29 mouse cellular contexts compared by ENCODE assay signal in the genomic region with DNA sequence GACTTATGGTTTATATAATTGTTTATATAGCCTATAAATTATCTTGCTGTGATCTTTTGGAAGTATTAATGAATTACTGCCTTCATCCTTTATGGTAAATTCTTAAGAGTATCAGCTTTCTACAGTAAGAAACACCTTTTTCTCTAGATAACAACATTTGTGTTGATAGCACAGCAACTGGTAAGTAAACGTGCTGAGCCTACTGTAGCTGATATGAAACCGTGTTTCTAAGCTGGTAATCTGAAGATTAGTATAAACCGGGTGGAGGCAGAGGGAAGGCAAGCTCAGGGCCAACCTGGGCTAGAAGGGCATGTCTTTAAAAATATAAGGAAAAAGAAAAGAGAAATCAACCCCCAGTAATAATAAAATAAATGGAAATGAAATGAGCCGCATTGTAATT. TPM values are rescaled to one million over a fixed set of nuclear protein-coding genes. Genes with fewer than 3 reads are reported as not detected.
A peak's percentile ranks its signal among the peaks of the same experiment; 100 is the strongest.
DNase-seq lines count a peak whose midpoint lies in the region; ATAC-seq and TF ChIP-seq lines count a peak whose summit lies in the region.
"Had no signal": no experiment of that assay in that cellular context is flagged by ENCODE, and none has a peak within 500 bp of the region (broad histone marks: within the 10 kb centered on the region; RNA-seq: fewer than 3 reads in every experiment).

No protein-coding gene starts in this region.

- peaks cover 12% of the 10 kb centered on the region; the same call in 1 of the 2 replicates for H3K9me3 ChIP-seq in heart, embryonic 12.5 days (replicated peaks)
- no peaks in the 10 kb centered on the region for H3K9me3 ChIP-seq in liver, embryonic 13.5 days (replicated peaks)
- no peaks in the 10 kb centered on the region for H3K9me3 ChIP-seq in liver, postnatal 0 days (ENCODE audit: low read length)
- H3K9me3 ChIP-seq in hindbrain, postnatal 0 days (ENCODE audit: low read length): no peaks in the 10 kb centered on the region
- no peaks in the 10 kb centered on the region for H3K9me3 ChIP-seq in midbrain, embryonic 16.5 days (replicated peaks; ENCODE audit: control insufficient read depth, low read length, poor library complexity, severe bottlenecking)
- H3K9me3 ChIP-seq: forebrain, embryonic 13.5 days; heart, embryonic 15.5 days; hindbrain, embryonic 13.5 days had no signal

- TF ChIP-seq CTCF in liver, postnatal 0 days (IDR thresholded peaks at IDR 0.05; ENCODE audit: low read depth): no peak
- no peak for TF ChIP-seq CTCF in hindbrain, postnatal 0 days (IDR thresholded peaks at IDR 0.05; ENCODE audit: low read depth)

- H3K9ac ChIP-seq in heart, embryonic 12.5 days: no peak overlapping the region
- H3K9ac ChIP-seq in liver, embryonic 13.5 days: no peak overlapping the region
- no peak overlapping the region for H3K9ac ChIP-seq in liver, postnatal 0 days (replicated peaks)
- H3K9ac ChIP-seq in hindbrain, postnatal 0 days (replicated peaks; ENCODE audit: low read length): no peak overlapping the region
- no peak overlapping the region for H3K9ac ChIP-seq in midbrain, embryonic 16.5 days (ENCODE audit: low read depth, low read length)
- H3K9ac ChIP-seq: embryonic facial prominence, embryonic 13.5 days; forebrain, embryonic 13.5 days; heart, embryonic 15.5 days; hindbrain, embryonic 13.5 days had no signal

- TF ChIP-seq EP300 in liver, postnatal 0 days (IDR thresholded peaks at IDR 0.05; ENCODE audit: low read depth): peak; percentile 39; the same call in 1 of the 2 replicates

- H3K4me2 ChIP-seq in heart, embryonic 12.5 days: no peak overlapping the region
- no peak overlapping the region for H3K4me2 ChIP-seq in liver, embryonic 13.5 days
- no peak overlapping the region for H3K4me2 ChIP-seq in liver, postnatal 0 days (ENCODE audit: low read depth, low read length)
- H3K4me2 ChIP-seq in hindbrain, postnatal 0 days (ENCODE audit: low read depth, low read length): no peak overlapping the region
- no peak overlapping the region for H3K4me2 ChIP-seq in midbrain, embryonic 16.5 days (ENCODE audit: low read length)
- H3K4me2 ChIP-seq: embryonic facial prominence, embryonic 13.5 days; forebrain, embryonic 13.5 days; heart, embryonic 11.5 days; heart, embryonic 15.5 days; hindbrain, embryonic 13.5 days had no signal

- no peaks in the 10 kb centered on the region for H3K27me3 ChIP-seq in heart, embryonic 12.5 days (replicated peaks)
- no peaks in the 10 kb centered on the region for H3K27me3 ChIP-seq in liver, embryonic 13.5 days
- no peaks in the 10 kb centered on the region for H3K27me3 ChIP-seq in liver, postnatal 0 days (ENCODE audit: insufficient read depth, low read length)
- no peaks in the 10 kb centered on the region for H3K27me3 ChIP-seq in hindbrain, postnatal 0 days (ENCODE audit: insufficient read depth, low read length)
- H3K27me3 ChIP-seq in midbrain, embryonic 16.5 days (ENCODE audit: control insufficient read depth, insufficient read depth, low read depth, low read length): no peaks in the 10 kb centered on the region
- H3K27me3 ChIP-seq: embryonic facial prominence, embryonic 13.5 days; forebrain, embryonic 13.5 days; heart, embryonic 15.5 days; hindbrain, embryonic 13.5 days; Patski had no signal

- peak; percentile 5 for DNase-seq in heart, adult 11 months
- no peak for DNase-seq in liver, embryonic 13.5 days
- DNase-seq in liver, postnatal 0 days: no peak
- no peak for DNase-seq in hindbrain, postnatal 0 days (ENCODE audit: low spot score)
- DNase-seq in right cerebral cortex, adult 2 months (ENCODE audit: low spot score in 2 of 2): no peak
- DNase-seq: adrenal gland, postnatal 14 days; cerebellum, adult 11-12 months; cerebellum, adult 8-10 months; cerebellum, postnatal 10 days; cerebellum, postnatal 36 days; embryo, embryonic 11 days; gastrocnemius, postnatal 10 days; gastrocnemius, postnatal 36 days; heart, postnatal 10 days; heart, postnatal 36 days had no signal

- no peak overlapping the region for H3K4me3 ChIP-seq in heart, embryonic 12.5 days
- no peak overlapping the region for H3K4me3 ChIP-seq in liver, embryonic 13.5 days (replicated peaks)
- no peak overlapping the region for H3K4me3 ChIP-seq in liver, postnatal 0 days (ENCODE audit: low read depth, low read length)
- no peak overlapping the region for H3K4me3 ChIP-seq in hindbrain, postnatal 0 days (ENCODE audit: low read length)
- H3K4me3 ChIP-seq in midbrain, embryonic 16.5 days (ENCODE audit: low read depth, low read length): no peak overlapping the region
- H3K4me3 ChIP-seq: embryonic facial prominence, embryonic 10.5 days; embryonic facial prominence, embryonic 13.5 days; erythroblast, embryonic 14.5 days; forebrain, embryonic 10.5 days; forebrain, embryonic 13.5 days; heart, embryonic 15.5 days; hindbrain, embryonic 10.5 days; hindbrain, embryonic 13.5 days had no signal

- H3K36me3 ChIP-seq in heart, embryonic 12.5 days: peaks cover 68% of the 10 kb centered on the region
- peaks cover 56% of the 10 kb centered on the region for H3K36me3 ChIP-seq in liver, embryonic 13.5 days
- peaks cover 19% of the 10 kb centered on the region for H3K36me3 ChIP-seq in liver, postnatal 0 days (replicated peaks; ENCODE audit: insufficient read depth, low read length)
- peaks cover 32% of the 10 kb centered on the region for H3K36me3 ChIP-seq in hindbrain, postnatal 0 days (ENCODE audit: insufficient read depth, low read length)
- peaks cover 37% of the 10 kb centered on the region for H3K36me3 ChIP-seq in midbrain, embryonic 16.5 days (ENCODE audit: control insufficient read depth, insufficient read depth, low read length)

- no peak overlapping the region for H3K27ac ChIP-seq in heart, embryonic 12.5 days (ENCODE audit: poor library complexity, severe bottlenecking)
- no peak overlapping the region for H3K27ac ChIP-seq in liver, embryonic 13.5 days
- H3K27ac ChIP-seq in liver, postnatal 0 days (ENCODE audit: low read depth): no peak overlapping the region
- H3K27ac ChIP-seq in hindbrain, postnatal 0 days: no peak overlapping the region
- H3K27ac ChIP-seq in midbrain, embryonic 16.5 days (ENCODE audit: low read length): no peak overlapping the region
- H3K27ac ChIP-seq: embryonic facial prominence, embryonic 10.5 days; embryonic facial prominence, embryonic 13.5 days; forebrain, embryonic 10.5 days; forebrain, embryonic 13.5 days; heart, embryonic 15.5 days; hindbrain, embryonic 10.5 days; hindbrain, embryonic 13.5 days had no signal

- H3K4me1 ChIP-seq in heart, embryonic 12.5 days (replicated peaks): no peaks in the 10 kb centered on the region
- H3K4me1 ChIP-seq in liver, embryonic 13.5 days (replicated peaks): peaks cover 16% of the 10 kb centered on the region
- no peaks in the 10 kb centered on the region for H3K4me1 ChIP-seq in liver, postnatal 0 days (ENCODE audit: insufficient read depth)
- no peaks in the 10 kb centered on the region for H3K4me1 ChIP-seq in hindbrain, postnatal 0 days (ENCODE audit: insufficient read depth, low read length)
- H3K4me1 ChIP-seq in midbrain, embryonic 16.5 days (ENCODE audit: control insufficient read depth, insufficient read depth, low read length): no peaks in the 10 kb centered on the region
- H3K4me1 ChIP-seq: embryonic facial prominence, embryonic 10.5 days; embryonic facial prominence, embryonic 13.5 days; forebrain, embryonic 10.5 days; forebrain, embryonic 13.5 days; heart, embryonic 15.5 days; hindbrain, embryonic 10.5 days; hindbrain, embryonic 13.5 days had no signal

- 73% methylated on average over 4 of the region's 4 CpGs for WGBS in heart, embryonic 12.5 days
- 46% methylated on average over 4 of the region's 4 CpGs for WGBS in liver, embryonic 13.5 days (ENCODE audit: insufficient replicate concordance)
- WGBS in liver, postnatal 0 days (ENCODE audit: insufficient replicate concordance): 68% methylated on average over 4 of the region's 4 CpGs
- 94% methylated on average over 4 of the region's 4 CpGs for WGBS in hindbrain, postnatal 0 days
- WGBS in midbrain, embryonic 16.5 days: 97% methylated on average over 4 of the region's 4 CpGs

- no peak for ATAC-seq in heart, embryonic 12.5 days (ENCODE audit: insufficient number of reproducible peaks, low FRiP score)
- ATAC-seq in liver, embryonic 13.5 days (ENCODE audit: low read depth): peak; percentile 84
- ATAC-seq in liver, postnatal 0 days: no peak
- ATAC-seq in hindbrain, postnatal 0 days: no peak
- ATAC-seq in midbrain, embryonic 16.5 days: no peak
- ATAC-seq: forebrain, embryonic 13.5 days; forebrain, embryonic 16.5 days; hindbrain, embryonic 16.5 days; Patski had no signal

RNA-seq across cellular contexts. Expression of a gene that starts 31.6 kb away (rescaled TPM):
- 29.6 and 31.7 TPM in 2 replicates for polyA plus RNA-seq in heart, embryonic 12.5 days (2016; fragmentation: Nextera tagmentation; extraction: Ambion mirVana)
- 18.7 and 20.7 TPM in 2 replicates for polyA plus RNA-seq in liver, embryonic 13.5 days (2015; fragmentation: Nextera tagmentation; extraction: Ambion mirVana)
- polyA plus RNA-seq in liver, postnatal 0 days (2015; fragmentation: Nextera tagmentation; extraction: Ambion mirVana): 5.3 and 6.9 TPM in 2 replicates
- total RNA-seq in hindbrain, postnatal 0 days (2014; rRNA removed): 29.1 and 32.1 TPM in 2 replicates
- polyA plus RNA-seq in hindbrain, postnatal 0 days (2015; fragmentation: Nextera tagmentation; extraction: Ambion mirVana): 39.3 and 40.9 TPM in 2 replicates
- polyA plus RNA-seq in midbrain, embryonic 16.5 days (2015; fragmentation: Nextera tagmentation; extraction: Ambion mirVana): 58.2 and 60.9 TPM in 2 replicates

RNA-seq across cellular contexts. Expression of a gene that starts 46.8 kb away (rescaled TPM):
- polyA plus RNA-seq in heart, embryonic 12.5 days (2016; fragmentation: Nextera tagmentation; extraction: Ambion mirVana): 20.4 and 23.2 TPM in 2 replicates
- 4.0 and 4.9 TPM in 2 replicates for polyA plus RNA-seq in liver, embryonic 13.5 days (2015; fragmentation: Nextera tagmentation; extraction: Ambion mirVana)
- 2.3 and 2.8 TPM in 2 replicates for polyA plus RNA-seq in liver, postnatal 0 days (2015; fragmentation: Nextera tagmentation; extraction: Ambion mirVana)
- total RNA-seq in hindbrain, postnatal 0 days (2014; rRNA removed): 94.3 and 110 TPM in 2 replicates
- polyA plus RNA-seq in hindbrain, postnatal 0 days (2015; fragmentation: Nextera tagmentation; extraction: Ambion mirVana): 17.5 and 18.5 TPM in 2 replicates
- polyA plus RNA-seq in midbrain, embryonic 16.5 days (2015; fragmentation: Nextera tagmentation; extraction: Ambion mirVana): 24.0 and 26.2 TPM in 2 replicates
